Mouse (Mus musculus): ENCODE data around the gene Zbtb38.

Zbtb38 gene

DNA sequence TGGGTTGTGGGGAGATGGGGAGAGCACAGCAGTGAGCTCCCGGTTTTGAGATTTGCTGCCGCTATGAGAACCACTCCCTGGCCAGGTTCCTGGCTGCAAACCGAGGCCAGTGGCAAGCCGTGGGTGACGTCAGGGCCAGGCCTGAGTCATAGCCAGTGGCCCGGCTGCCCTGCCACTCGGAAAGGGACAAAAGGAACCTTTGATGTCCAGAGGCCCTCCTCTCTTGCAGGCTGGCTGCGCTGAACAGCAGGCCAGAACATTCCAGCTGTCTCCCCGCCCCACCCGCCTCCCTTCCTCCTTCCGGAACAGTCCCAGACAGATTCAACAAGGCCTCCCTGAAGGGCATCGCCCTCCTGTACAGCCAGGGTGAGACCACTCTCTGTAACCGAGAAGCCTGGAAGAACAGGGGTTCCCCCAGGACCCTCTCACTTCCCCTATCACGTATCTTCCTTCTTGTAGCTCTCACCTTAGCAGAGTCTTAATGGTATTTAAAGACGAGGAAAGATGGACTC lies at the start of gene Zbtb38:
Zbtb38 (minus strand) TSS at position 229 of the 512 bp plus-strand sequence.
- peak; percentile 63 for DNase-seq (ENCODE audit: low spot score)

GRCm38 (mm10) chr9:96800131-96800825 lies 47.6 kb upstream of the Zbtb38 start:
- DNase-seq (ENCODE audit: low spot score): no peak

DNA sequence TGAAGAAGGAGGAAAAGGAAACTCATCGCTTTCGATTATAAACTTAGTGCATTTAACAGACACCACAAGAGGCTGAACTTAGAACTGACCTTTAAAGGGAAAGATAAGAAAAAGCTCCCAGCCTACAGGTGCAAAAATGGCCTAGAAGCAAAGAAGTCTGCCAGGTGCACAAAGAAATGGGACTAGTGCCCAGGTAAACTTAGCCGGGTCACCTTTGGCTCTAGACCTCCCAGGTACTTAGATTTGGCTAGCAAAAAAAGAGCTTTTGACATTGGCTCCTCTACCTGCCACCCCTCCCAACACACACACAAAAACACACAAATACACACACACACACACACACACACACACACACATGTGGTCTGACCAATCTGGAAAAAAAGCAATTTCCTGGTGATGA lies 44.7 kb upstream of the Zbtb38 start:
- no peak for DNase-seq (ENCODE audit: low spot score)

DNA sequence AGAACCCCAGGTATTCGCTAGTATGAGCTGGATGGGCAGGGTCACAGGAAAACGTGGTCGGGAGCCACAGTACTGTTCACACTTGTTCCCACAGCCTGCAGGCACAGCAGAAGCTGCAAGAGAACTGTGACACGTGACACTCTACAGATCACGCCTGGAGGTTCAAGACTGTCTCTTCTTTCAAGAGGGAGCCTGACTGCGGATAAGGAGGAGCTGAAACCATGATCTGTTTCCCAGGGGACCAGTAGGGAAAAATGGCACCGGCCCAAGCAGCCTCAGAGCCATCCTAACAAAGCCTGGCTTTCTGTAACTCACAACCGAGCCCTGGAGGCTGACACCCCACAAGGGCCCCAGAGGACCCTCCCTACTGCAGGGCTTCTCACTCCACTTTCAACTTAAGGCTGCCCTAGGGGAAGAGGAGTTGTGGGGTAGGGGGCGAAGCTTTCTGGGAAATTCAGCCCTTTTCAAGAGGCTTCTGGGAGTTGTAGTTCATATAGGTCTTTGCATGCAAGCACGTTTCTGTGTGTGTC lies 42.8 kb upstream of the Zbtb38 start:
- peak; percentile 4 for DNase-seq (ENCODE audit: low spot score)

DNA sequence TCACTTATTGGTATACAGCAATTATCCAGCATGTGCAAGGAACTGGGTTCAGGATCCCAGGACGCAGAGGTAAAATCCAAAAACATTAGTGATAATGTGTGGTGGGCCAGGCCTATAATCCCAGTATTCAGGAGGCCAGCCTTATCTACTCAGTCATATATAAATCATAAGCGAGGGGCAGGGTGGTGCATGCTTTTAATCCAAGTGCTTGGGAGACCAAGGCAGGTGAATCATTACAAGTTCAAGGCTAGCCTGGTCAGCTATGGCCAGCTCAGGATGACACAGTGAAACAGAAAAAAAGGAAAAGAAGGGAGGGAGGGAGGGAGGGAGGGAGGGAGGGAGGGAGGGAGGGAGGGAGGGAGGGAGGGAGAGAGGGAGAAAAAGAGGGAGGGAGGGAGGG lies 42.0 kb upstream of the Zbtb38 start:
- no peak for DNase-seq (ENCODE audit: low spot score)

DNA sequence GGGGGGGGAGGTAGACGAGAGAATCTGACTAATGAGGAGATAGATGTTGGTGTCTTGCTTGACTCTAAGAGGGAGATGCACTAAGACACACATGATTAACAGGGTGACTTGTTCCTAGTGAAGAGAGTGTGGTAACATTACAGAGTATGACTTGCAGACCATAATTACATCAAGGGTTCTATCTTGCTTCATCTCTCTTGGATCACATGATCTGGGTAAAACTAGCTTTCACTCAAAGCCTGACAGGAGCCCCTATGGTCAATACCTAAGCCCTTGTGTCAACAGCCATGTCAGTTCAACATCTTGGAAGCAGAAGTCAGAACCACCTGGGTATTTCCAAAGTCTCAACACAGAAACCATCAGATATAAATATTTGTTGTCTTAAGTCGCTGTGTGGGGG lies 39.9 kb upstream of the Zbtb38 start:
- DNase-seq (ENCODE audit: low spot score): no peak

- DNase-seq (ENCODE audit: low spot score): no peak
Observed at GRCm38 (mm10) chr9:96790389-96791007, 37.9 kb upstream of the Zbtb38 start.

GRCm38 (mm10) chr9:96789906-96790305 lies 37.3 kb upstream of the Zbtb38 start:
- no peak for DNase-seq (ENCODE audit: low spot score)

DNA sequence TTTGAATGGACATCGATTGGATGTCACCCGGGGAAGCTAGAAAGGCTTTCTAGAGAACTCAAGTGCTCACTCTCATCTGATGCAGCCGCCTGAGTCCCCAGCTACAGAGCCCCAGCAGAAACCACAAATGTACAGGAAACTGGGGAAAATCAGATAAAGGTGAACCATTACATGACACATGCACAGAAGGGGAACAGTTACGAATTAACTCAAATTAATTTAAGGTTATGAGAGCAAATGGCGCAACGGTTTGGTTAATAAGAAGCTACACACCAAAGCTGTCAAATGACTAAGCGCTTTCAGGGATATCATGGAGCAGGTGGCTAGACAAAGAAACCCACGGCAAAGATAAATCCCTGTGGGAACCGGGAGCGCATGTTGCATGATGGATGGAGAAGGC lies 35.2 kb upstream of the Zbtb38 start:
- DNase-seq (ENCODE audit: low spot score): no peak

- no peak for DNase-seq (ENCODE audit: low spot score)
Observed at GRCm38 (mm10) chr9:96785871-96786342, 33.3 kb upstream of the Zbtb38 start.

GRCm38 (mm10) chr9:96785187-96785586 lies 32.6 kb upstream of the Zbtb38 start:
- no peak for DNase-seq (ENCODE audit: low spot score)

DNA sequence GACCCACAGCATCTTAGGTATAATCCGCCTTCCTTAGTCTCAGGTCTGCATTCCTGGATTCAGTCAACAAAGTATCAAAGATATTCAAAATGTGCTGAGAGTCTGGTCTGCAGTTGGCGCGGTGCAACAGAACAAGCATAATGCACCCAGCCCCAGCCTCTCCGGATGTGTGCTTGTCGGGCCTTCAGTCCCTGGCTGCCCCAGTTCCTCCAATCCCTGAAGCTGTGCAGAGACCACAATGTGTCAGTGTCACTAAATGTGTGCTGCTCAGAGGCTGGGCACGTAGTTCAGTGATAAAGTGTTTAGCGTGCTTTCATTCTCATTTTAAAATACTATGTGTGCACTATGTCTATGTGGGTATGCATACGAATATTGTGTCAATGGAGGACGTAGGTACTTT lies 31.0 kb upstream of the Zbtb38 start:
- DNase-seq (ENCODE audit: low spot score): no peak

DNA sequence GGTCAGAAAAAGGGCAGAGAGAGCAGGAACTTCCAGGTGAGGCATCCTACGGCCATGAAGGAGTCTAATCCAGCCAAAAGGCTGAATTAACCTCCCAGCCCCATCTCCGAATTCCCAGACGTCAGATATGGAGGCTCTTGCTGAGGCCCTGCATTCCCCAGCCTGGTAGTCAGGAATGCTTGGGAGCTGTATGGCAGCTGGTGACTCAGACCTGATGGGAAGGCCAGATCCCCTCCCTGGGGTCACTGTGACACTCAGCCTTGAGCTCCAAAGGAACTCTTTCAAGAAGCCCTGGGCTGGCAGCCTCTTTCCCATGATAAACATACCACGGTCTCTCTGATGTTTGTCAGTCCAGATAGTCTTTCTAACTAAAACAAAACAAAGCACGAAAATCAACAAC lies 30.6 kb upstream of the Zbtb38 start:
- DNase-seq (ENCODE audit: low spot score): no peak

DNA sequence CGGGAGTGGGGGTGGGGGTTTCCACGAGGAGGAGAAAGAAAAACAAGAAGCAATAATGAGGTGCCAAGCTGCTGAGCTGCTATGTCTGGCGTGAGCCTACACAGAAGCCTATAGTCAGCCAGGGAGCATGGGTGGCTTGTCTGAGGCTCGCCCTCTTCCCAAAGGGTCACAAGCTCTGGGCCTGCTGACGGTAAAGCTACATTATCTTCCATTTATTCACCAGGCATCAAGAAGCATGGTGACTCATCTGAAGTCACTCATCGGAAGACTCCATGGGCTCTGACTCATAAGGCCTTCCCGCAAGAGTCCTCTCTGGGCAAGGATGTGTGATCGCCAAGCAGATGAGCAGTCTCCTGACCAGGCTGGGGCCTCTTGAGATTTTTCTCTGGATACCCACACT lies 29.4 kb upstream of the Zbtb38 start:
- no peak for DNase-seq (ENCODE audit: low spot score)

- no peak for DNase-seq (ENCODE audit: low spot score)
Observed at GRCm38 (mm10) chr9:96773146-96773545, 20.5 kb upstream of the Zbtb38 start.

DNA sequence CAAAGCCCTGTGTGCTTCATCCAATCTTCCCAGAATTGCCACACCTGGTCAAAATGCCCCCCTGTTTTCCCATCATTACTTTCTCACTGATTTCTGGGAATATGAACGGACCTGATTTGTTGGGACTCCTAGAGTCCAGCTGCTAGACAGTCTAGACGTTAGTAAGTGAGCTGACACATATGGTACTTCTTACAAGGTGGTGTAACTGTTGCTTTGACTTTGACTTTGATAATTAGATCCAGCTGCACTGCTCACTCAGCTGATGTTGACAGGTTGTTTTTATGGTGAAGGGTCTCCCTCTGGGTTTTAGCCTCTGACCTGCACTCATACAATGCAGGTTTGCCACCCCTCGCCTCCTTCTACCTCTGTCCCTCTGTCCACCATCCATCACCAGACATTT lies 17.8 kb upstream of the Zbtb38 start:
- no peak for DNase-seq (ENCODE audit: low spot score)

DNA sequence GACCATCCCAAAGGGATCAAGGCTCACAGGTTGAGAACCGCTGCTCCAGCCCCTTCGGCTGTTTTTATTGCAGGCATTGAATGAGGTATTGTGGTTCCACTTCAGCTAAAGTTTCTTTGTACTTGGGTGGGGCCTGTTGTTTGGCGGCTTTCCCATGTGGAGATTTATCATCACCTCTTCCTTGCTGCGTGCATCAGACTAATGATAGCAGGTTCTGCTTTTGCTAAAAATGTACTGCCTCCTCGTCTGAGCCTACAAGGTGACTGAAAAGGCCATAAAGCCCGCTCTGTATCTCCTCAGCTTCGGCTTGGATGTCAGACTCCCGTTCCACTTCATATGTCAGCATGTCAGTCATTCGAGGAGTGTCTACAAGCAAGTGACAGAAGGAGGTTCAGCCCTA lies 17.0 kb upstream of the Zbtb38 start:
- DNase-seq (ENCODE audit: low spot score): no peak

DNA sequence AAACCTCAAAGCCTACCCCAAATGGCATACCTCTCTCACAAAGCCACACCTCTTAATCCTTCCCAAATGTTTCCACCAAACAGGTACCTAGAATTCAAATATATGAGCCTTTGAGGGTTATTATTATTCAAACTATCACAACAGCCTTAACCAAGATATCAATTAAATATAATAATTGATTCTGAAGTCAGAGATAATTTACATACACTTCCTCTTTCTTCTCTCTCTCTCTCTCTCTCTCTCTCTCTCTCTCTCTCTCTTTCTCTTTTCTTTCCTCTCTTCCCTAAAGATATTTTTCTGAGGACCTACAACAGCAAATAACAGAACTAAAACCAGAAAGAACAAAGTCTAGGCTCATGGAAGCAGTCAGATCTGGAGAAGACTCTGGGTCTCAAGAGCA lies 15.2 kb upstream of the Zbtb38 start:
- no peak for DNase-seq (ENCODE audit: low spot score)

DNA sequence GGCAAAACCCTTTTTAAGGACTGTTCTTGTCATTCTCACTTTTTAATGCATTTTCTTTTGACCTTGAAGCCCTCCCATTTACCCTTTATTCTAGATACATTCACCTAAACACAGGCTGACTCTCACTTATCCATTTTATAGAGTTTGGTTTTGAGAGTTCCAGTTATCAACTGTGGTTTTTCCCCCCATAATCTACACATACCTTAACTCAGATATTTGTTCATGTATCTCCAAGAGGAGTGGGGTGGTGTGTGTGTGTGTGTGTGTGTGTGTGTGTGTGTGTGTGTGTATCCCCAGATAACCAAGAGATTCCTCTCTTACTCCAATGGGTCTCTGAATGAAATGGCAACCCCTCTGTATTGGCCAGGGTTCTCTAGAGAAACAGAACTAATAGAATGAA lies 13.4 kb upstream of the Zbtb38 start:
- DNase-seq (ENCODE audit: low spot score): no peak

GRCm38 (mm10) chr9:96765410-96765809 lies 12.8 kb upstream of the Zbtb38 start:
- DNase-seq (ENCODE audit: low spot score): no peak

DNA sequence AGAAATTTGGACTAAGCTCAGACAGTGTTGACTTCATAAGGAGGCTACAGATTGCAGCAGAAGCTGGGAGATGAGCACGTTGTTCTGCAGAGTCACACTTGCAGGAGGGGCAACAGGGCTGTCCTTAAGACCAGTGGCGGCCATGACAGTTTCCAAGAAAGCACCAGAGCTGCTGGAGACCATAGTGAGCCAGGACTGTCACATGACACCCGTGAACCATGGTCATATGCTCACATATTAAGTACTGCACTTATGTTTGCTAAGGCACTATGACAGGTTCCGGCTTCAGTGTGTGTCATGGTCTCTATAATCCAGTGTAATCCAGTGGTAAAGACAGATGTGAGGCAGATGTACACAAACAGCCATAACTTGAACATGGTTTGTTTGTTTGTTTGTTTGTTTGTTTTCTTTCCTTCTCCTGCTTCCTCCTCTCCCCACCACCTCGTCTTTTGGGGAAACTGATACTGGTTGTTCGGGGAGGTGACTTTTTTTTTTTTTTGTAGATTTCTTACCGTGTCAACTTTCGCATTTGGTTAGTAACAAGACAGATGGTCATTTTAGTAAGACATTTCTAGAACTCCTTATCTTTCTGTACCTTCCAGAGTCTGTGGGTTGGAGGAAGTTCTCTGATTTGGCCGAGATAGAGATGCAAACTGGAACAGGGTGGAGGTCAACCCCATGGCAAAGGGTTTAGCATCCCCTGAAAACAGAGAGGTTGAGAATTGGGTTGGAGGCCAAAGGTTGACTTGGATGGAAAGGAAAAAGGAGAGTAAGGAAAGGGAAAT lies 11.4 kb upstream of the Zbtb38 start:
- DNase-seq (ENCODE audit: low spot score): no peak

DNA sequence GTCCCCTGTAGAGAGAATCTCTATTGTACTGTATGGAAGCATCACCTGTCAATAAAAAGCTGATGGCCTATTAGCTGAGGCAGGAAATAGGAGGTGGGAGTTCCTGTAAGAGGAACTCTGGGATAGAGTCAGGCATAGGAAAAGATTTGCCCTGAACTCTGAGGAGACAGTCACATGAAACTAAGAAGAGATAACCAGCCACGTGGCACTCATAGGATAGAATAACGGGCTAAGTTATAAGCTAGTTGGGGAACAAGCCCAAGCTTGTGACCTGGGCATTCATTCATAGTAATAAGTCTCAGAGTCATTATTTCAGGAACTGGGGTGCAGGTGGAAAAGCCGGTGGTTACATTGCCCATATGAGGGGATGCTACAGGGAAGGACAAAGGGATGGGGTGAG lies 10.4 kb upstream of the Zbtb38 start:
- DNase-seq (ENCODE audit: low spot score): no peak

Measured in urinary bladder, postnatal 25 days (tissue).